Mouse (Mus musculus) telencephalon, adult 2 months (tissue): ENCODE data around the gene Foxp4.
"Not testable (repeated sequence)": the region's sequence is repeated elsewhere in the genome, so short reads cannot be mapped to it uniquely, and the experiment has no call there.

Source experiments
- DNase-seq: peaks from one replicate; pipeline ENCODE4 v3.0.0-alpha.2; 2011; ENCODE audit warnings: low read depth, low spot score

Foxp4 gene

DNA sequence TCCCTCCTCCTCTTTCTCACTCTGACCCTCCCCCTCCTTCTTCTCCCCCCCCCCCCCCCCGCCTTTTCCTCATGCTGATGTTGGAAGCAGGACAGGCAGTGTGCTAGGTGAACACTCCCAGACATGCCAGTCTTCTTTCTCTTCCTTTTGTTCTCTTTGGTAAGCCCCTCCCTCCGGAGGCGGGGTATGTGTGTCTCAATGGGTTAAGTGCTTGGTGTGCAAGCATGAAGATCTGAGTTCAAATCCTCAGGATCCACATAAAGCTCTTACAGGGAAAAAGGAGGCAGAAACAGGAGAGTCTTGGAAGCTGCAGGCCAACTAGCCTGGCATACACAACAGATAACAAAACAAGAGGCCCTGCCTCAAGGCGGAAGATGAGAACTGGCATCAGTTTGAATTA is 71.1 kb downstream of the Foxp4 start:
- DNase-seq: no peak

DNA sequence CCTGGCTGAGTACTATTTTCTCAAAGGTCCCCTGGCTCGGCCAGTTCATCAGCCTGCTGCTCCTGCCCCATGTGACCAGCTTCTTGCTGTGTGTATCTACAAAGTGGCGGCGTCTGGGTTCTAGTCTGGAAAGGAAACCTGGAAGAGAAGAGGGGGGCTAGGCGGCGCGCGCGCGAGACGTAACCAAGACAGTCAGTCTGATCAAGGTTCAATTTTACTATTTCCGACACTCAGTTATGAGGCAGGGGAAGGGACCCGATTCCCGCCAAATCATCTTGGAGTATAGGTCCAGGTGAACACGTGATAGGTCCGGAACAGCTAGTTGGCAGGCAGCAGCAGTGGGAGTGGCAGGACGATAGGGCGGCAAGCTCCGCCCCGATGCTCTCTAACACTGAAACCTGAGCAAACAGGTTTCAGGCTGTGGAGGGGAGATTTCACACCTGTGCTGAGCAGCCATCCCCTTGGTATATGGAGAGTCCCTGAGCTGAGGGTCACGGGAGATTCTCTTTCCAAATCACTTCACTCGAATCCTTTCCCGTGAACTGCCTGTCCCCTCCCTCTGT is 72.6 kb downstream of the Foxp4 start:
- not testable (repeated sequence) for DNase-seq

- DNase-seq: no peak
Measured at GRCm38 (mm10) chr17:47850639-47851314, 73.7 kb downstream of the Foxp4 start.

DNA sequence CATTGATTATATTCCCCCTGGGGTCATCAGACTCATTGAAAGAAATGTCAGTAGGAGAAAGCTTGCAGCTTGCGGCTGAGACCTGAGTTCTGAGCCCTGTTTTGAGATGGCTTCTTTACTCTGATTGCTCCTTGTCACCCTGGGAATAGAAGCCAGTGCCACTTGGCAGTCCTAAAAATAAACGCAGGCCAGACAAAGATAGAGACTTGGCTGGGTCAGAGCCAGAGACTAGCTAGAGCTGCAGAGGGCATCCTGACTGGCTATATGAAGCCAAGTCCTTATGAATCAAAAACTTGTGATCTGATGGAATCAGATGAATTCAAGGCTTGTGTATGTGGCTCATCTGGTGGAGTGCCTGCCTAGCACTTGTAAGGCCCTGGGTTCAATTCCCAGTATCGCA is 74.4 kb downstream of the Foxp4 start:
- DNase-seq: no peak

DNA sequence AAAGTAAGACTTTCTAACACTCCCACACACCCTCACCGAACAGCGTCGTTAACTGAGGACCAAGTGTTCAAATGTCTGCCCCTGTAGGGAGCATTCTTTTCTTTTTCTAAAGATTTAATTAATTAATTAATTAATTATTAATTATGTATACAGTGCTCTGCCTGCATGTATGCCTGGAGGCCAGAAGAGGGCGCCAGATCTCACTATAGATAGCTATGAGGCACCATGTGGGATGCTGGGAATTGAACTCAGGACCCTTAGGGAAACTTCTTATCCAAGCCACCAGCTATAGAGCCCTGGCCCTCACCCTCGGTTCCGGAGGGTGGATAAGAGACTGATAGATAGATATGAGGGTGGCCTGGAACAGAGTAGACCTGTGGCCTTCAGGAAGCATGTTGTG is 76.5 kb downstream of the Foxp4 start:
- DNase-seq: no peak

DNA sequence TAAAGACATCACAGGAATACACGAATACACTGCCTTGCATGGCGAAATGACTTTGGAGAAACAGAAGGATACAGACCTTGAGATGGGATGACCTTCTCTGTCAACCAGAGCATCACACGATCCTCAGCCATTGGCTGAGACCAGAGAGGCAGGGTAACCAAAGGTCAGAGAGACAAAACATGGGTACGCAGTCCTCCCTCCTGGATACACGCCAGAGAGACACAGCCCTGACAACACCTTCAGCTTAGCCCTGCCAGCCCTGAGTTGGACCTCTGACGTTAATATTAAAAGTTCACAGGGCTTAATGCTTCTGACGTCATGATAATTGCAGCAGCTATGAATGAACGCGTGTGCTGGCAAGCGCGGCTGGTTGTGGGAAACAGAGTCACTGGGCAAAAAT is 78.8 kb downstream of the Foxp4 start:
- DNase-seq: no peak

- DNase-seq: no peak
Measured at GRCm38 (mm10) chr17:47843465-47843864, 81.0 kb downstream of the Foxp4 start.

- no peak for DNase-seq
Measured at GRCm38 (mm10) chr17:47841931-47842623, 82.4 kb downstream of the Foxp4 start.

- DNase-seq: no peak
Measured at GRCm38 (mm10) chr17:47841521-47841920, 82.9 kb downstream of the Foxp4 start.

- no peak for DNase-seq
Measured at GRCm38 (mm10) chr17:47837808-47838207, 86.6 kb downstream of the Foxp4 start.

DNA sequence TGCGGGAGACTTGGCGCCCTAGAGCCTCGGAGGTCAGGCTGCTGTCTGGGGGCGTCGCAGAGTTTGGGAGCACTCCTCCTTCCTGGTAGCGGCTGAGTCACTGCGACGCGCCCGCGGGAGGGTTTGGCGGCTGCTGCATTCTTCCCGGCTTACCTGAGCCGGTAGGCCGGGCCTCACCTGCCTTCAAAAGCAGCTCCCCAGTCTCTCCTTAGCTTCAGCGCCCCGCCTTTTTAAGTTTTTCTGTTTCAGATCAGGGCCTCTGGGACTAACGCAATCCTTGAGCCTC is 90.0 kb downstream of the Foxp4 start, which contains the start of gene Mdfi:
Gene Mdfi, minus strand, starts transcription at position 210 of the 286 bp plus-strand sequence.
- DNase-seq: no peak

- no peak for DNase-seq
Measured at GRCm38 (mm10) chr17:47833628-47834481, 90.6 kb downstream of the Foxp4 start.

- no peak for DNase-seq
Measured at GRCm38 (mm10) chr17:47833029-47833627, 91.3 kb downstream of the Foxp4 start.

DNA sequence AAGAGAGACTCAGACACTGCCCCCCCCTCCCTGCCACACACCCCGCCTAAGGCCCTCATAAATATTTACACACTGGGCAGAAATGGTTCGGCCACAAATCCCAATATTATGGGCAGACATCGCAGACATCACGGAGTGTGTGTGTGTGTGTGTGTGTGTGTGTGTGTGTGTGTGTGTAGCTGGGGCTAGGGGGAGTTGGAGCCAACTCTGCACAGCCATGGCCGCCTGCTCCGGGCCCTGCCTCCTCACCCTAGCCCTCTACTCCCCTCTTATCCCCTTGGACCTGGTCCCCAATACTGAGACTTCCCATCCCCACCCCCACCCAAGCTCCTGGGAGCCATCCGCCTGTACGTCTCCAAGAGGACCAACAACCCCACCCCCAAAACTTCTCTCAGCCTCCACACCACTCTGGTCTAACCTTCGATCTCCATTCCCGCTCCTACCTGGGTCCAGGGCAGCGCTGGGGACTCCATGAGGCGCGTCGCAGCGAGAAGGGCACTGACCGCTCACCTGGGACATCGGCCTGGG is 91.9 kb downstream of the Foxp4 start:
- DNase-seq: no peak

DNA sequence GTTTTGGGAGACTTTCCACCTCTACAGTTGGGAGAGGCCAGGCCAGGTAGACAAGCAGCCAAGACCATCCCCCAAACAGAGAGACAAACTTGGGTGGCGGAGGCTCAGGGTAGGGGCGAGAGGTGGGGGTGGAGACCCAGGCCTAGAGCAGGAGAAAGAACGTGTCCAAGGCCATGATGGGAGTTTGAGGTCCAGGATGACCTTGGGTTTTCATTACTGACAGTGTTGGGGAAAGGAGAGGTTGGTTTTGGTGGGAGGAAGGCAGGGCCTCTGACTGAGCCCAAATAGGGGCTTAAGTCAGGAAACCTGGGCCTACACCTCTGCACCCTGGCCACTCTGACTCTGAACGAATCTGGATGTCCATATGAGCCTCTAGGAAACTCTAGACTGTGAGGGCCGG is 92.7 kb downstream of the Foxp4 start:
- DNase-seq: no peak

DNA sequence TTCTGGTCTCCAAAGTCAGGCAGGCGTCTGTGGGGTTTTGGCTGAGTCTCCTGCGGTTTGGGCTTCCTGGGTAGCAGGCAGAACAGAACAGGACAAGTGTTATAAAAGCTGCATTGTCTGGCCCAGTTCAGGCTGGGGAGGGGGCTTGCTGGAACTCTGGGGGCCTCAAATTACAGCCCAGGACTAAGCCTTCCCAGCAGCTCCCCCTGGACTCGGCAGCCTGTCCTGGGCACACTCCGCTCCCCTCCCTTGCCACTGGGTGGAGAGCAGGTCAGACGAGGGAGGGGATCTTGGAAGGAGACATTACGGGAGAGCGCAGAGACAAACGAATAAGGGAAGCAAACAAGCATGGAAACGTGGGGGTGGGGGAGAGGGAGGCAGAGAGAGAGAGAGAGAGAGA is 93.3 kb downstream of the Foxp4 start:
- DNase-seq: no peak

- no peak for DNase-seq
Measured at GRCm38 (mm10) chr17:47821339-47821738, 103.1 kb downstream of the Foxp4 start.

GRCm38 (mm10) chr17:47818038-47818725 is 106.3 kb downstream of the Foxp4 start:
- DNase-seq: no peak
